Mouse (Mus musculus) forebrain, embryonic 15.5 days (tissue): ENCODE results near the gene Dcaf4. TPM values are rescaled to one million over a fixed set of nuclear protein-coding genes. Genes with fewer than 3 reads are reported as not detected.

ENCODE experiments used
- ATAC-seq: fragments of 200-750 bp; cut with Nextera tagmentation; replicated peaks from 2 replicates; pipeline ENCODE4 v1.8.0; 2017; ENCODE audit warnings: mild to moderate bottlenecking, moderate TSS enrichment, moderate library complexity
- H3K27ac ChIP-seq: fragments of 300-500 bp; sonication (generic); replicated peaks from 2 replicates; pipeline ENCODE4 v1.5.1; 2015; ENCODE audit warnings: mild to moderate bottlenecking, inconsistent platforms
- H3K27me3 ChIP-seq: fragments of 300-500 bp; sonication (generic); 2 replicates; pipeline ENCODE4 v1.6.1; 2015; ENCODE audit warnings: inconsistent platforms
- H3K36me3 ChIP-seq: fragments of 300-500 bp; sonication (generic); 2 replicates; pipeline ENCODE4 v1.6.1; 2015; ENCODE audit warnings: mild to moderate bottlenecking, inconsistent platforms
- H3K4me1 ChIP-seq: fragments of 300-500 bp; sonication (generic); 2 replicates; pipeline ENCODE4 v1.6.1; 2015; ENCODE audit warnings: inconsistent platforms
- H3K4me2 ChIP-seq: fragments of 300-500 bp; sonication (generic); replicated peaks from 2 replicates; pipeline ENCODE4 v1.6.1; 2015; ENCODE audit warnings: mild to moderate bottlenecking, inconsistent platforms
- H3K4me3 ChIP-seq: fragments of 300-500 bp; sonication (generic); 2 replicates; pipeline ENCODE4 v1.5.1; 2015; ENCODE audit warnings: mild to moderate bottlenecking, inconsistent platforms
- H3K9ac ChIP-seq: fragments of 300-500 bp; sonication (generic); replicated peaks from 2 replicates; pipeline ENCODE4 v1.6.1; 2015; ENCODE audit warnings: mild to moderate bottlenecking, inconsistent platforms
- H3K9me3 ChIP-seq: fragments of 300-500 bp; sonication (generic); 2 replicates; pipeline ENCODE4 v1.6.1; 2016; ENCODE audit warnings: inconsistent platforms
- WGBS: fragments of 180-500 bp; shearing (Covaris S2); methylation state at CpG from one replicate; pipeline ENCODE4 v1.1.7; 2015; ENCODE audit warnings: mixed read lengths; 5-methylcytosine and 5-hydroxymethylcytosine counted together
- polyA plus RNA-seq: library from polyadenylated mRNA; unstranded; fragments of >200 nt; fragmentation: Nextera tagmentation; extraction: Ambion mirVana; gene quantifications from 2 replicates; pipeline ENCODE4 v1.2.1, GENCODE M21; 2015

Gene Dcaf4
- polyA plus RNA-seq, 1 experiment from 2014 or later = 47.6 TPM

DNA sequence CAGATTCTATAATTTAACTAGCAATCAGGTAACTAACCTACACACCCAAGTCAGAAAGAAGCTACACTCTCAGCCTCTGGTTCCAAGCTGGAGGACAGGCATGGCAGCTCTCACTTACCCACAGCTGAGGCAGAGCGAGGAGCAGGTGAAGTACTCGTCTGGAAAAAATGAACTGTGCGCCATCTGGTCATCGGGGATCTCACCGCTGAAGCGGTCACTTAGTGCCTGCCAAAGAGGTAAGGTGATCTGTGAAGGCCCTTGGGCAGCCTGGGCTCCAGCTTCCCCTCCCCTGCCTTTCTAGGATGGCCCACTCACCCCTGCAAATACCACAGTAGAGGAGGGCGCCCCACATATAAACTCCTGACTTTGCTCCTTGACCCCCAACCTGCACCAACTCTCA is 38.2 kb downstream of the Dcaf4 start:
- H3K9me3 ChIP-seq = no peaks in the 10 kb centered on the region
- no peaks in the 10 kb centered on the region for H3K4me1 ChIP-seq
- H3K36me3 ChIP-seq = peaks cover 73% of the 10 kb centered on the region
- H3K9ac ChIP-seq = no peak overlapping the region
- H3K4me3 ChIP-seq = no peak overlapping the region
- H3K27ac ChIP-seq = no peak overlapping the region
- no peaks in the 10 kb centered on the region for H3K27me3 ChIP-seq
- WGBS = 94% methylated on average over 7 of the region's 7 CpGs
- H3K4me2 ChIP-seq = no peak overlapping the region
- no peak for ATAC-seq

DNA sequence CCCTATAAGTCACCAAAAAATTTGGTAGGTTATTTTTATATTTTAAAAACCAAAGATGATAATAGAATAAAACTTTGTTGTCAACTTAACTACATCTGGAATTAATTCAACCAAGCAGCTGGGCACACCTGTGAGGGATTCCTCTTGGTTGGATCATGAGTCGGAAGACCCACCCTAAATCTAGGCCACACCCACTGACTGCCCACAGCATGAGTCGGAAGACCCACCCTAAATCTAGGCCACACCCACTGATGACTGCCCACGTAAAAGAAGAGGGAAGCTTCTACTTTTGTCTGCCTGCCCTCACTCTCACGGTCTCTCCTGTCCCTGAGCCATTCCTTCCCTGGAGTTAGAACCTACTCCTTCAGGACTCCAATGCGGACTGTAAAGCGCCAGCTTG is 39.9 kb downstream of the Dcaf4 start:
- Histone ChIP-seq H3K27ac (no peak overlapping the region), H3K9me3 (no peaks in the 10 kb centered on the region), H3K4me1 (no peaks in the 10 kb centered on the region), H3K9ac (no peak overlapping the region), H3K4me2 (no peak overlapping the region), H3K27me3 (no peaks in the 10 kb centered on the region), H3K4me3 (no peak overlapping the region), H3K36me3 (peaks cover 69% of the 10 kb centered on the region)
- ATAC-seq = no peak
- WGBS = 71% methylated on average over 6 of the region's 6 CpGs

DNA sequence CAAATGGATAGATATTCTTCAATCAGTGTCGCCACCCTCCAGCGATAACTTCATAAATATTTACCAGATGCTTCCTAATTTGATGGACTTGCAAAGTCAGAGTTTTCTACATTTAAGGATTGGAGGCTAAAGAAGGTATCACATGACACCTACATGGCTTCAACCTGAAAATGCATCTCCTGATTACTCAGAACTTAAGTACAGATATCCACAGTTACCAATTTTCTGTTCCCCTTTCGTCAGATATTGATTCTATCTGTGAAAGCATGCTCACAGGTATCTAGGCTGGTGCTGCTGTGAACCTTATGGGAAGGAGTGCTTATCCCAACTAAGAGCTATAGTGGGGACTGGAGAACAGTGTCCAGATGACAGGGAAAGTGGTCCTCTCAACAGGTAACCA is 42.3 kb downstream of the Dcaf4 start:
- no peaks in the 10 kb centered on the region for H3K27me3 ChIP-seq
- no peaks in the 10 kb centered on the region for H3K4me1 ChIP-seq
- H3K27ac ChIP-seq = no peak overlapping the region
- no peak for ATAC-seq
- H3K4me3 ChIP-seq = no peak overlapping the region
- H3K9me3 ChIP-seq = no peaks in the 10 kb centered on the region
- WGBS = 90% methylated on average over 3 of the region's 3 CpGs
- no peak overlapping the region for H3K4me2 ChIP-seq
- no peak overlapping the region for H3K9ac ChIP-seq
- H3K36me3 ChIP-seq = peaks cover 65% of the 10 kb centered on the region

DNA sequence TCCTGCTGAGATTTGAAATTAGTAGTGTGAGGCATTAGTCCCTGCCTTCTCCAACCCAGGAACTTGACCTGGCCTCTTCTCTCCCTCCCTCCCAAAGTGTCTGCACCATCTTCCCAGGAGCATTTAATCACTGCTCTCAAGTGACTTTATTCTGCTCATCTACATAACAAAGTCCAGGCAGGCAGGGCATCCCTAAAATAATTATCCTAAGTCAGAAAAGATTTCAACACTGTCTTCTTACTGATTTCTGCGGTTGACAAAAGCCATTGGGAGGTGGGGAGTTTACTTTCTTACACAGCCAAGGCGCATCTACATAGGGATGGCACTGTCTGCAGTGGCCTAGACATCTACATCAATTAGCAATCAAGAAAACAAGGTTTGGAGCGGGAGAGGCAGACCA is 49.6 kb downstream of the Dcaf4 start:
- H3K4me1 ChIP-seq = no peaks in the 10 kb centered on the region
- H3K4me2 ChIP-seq = no peak overlapping the region
- WGBS = 80% methylated on average over 3 of the region's 3 CpGs
- ATAC-seq = no peak
- no peak overlapping the region for H3K9ac ChIP-seq
- no peaks in the 10 kb centered on the region for H3K9me3 ChIP-seq
- H3K36me3 ChIP-seq = peaks cover 66% of the 10 kb centered on the region
- no peak overlapping the region for H3K4me3 ChIP-seq
- H3K27me3 ChIP-seq = no peaks in the 10 kb centered on the region
- no peak overlapping the region for H3K27ac ChIP-seq

DNA sequence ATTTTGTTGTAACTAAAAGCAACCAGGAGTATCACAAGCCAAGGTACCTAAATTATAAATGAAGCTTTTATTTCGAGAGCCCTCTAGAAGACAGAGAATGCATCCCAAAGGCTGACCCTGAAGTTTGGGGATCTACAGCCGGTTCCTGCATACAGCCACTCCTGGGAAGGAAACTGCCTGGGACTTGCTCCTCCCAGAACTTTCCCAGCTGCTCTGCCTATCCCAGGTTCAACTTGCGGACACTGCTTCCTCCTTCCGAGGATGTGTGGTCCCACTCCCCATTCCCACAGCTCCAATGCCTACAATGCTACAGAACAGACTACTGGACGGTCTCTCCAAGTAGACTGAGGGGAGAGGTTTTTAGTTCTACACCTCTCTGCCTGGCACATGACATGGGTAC is 52.5 kb downstream of the Dcaf4 start:
- no peak overlapping the region for H3K4me2 ChIP-seq
- peaks cover 63% of the 10 kb centered on the region for H3K36me3 ChIP-seq
- no peaks in the 10 kb centered on the region for H3K27me3 ChIP-seq
- H3K9ac ChIP-seq = no peak overlapping the region
- ATAC-seq = no peak
- H3K4me3 ChIP-seq = no peak overlapping the region
- no peaks in the 10 kb centered on the region for H3K9me3 ChIP-seq
- 84% methylated on average over 5 of the region's 5 CpGs for whole genome bisulfite sequencing
- H3K4me1 ChIP-seq = no peaks in the 10 kb centered on the region
- H3K27ac ChIP-seq = no peak overlapping the region

DNA sequence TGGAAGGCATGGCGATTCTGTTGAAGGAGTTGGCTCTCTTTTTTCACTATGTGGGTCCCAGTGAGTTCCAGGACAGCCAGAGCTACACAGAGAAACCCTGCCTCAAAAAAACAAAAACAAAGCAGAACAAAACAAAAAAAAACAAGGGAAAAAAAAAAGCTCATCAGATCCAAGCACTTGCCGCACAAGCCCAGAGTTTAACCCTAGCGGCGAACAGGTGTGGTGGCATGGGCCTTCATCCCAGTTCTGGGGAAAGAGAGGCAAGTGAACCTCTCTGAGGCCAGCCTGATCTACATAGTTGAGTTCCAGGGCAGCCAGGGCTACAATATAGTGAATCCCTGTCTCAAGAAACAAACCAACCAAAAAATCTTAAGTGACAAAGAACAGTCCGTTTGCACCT is 57.2 kb downstream of the Dcaf4 start:
- WGBS = 94% methylated on average over 5 of the region's 5 CpGs
- Histone ChIP-seq H3K36me3 (peaks cover 44% of the 10 kb centered on the region), H3K4me1 (no peaks in the 10 kb centered on the region), H3K4me3 (no peak overlapping the region), H3K27ac (no peak overlapping the region), H3K9ac (no peak overlapping the region), H3K9me3 (no peaks in the 10 kb centered on the region), H3K4me2 (no peak overlapping the region), H3K27me3 (no peaks in the 10 kb centered on the region)
- ATAC-seq = no peak

DNA sequence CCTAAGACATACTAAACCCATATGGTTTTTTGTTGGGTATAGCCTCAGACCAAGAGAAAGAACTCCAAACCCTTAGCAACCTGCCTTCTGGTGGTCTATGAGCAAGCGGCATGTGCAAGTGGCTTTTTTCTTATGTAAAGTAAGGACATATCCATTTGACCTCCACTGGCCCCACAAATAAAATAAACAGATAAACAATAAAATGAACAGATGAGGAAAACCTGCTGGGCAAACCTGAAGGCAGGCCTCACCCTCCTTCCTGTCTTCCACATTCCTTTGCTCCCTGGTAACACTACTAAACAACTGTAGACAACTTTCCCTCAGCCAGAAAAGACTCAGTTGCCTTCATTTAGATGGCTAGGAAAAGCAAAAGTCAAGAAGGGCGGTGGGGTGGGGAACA is 58.1 kb downstream of the Dcaf4 start:
- Histone ChIP-seq H3K9ac (no peak overlapping the region), H3K4me1 (no peaks in the 10 kb centered on the region), H3K4me3 (no peak overlapping the region), H3K4me2 (no peak overlapping the region), H3K27me3 (no peaks in the 10 kb centered on the region), H3K9me3 (no peaks in the 10 kb centered on the region), H3K27ac (no peak overlapping the region), H3K36me3 (peaks cover 39% of the 10 kb centered on the region)
- no peak for ATAC-seq
- WGBS = 97% methylated on average over 2 of the region's 2 CpGs

DNA sequence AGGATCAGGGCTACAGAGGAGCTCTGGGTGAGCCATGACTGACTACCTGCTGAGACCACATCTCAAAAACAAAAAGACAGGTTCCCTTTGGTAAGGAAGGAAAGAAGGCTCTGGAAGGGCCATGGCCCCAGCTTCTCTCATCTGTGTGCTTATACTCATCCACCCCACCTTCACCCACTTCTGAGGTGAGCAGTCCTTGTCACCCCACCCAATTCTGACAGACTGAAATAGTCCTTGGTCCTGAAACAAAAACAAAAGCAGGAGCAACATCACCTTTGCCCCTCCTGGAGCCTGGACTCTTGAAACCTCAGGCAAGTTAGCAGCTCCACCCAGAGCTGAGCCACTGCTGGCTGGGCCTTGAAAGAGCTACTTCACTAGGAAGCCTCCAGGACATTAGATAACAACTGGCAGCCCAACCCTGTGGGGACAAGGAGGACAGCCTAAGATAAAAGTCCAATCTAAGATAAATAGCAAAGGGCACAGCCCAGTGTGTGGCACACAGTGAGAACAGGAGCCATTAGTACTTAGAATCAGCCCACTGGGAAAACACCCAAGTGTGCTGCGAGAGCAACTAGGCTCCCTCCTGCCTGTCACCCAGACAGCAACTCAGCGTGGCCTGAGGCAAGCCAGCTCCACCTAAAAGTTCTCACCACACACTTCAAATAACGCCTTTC is 58.8 kb downstream of the Dcaf4 start:
- WGBS = 40% methylated on average over 3 of the region's 3 CpGs
- no peak for ATAC-seq
- Histone ChIP-seq H3K4me2 (no peak overlapping the region), H3K9ac (no peak overlapping the region), H3K4me1 (no peaks in the 10 kb centered on the region), H3K9me3 (no peaks in the 10 kb centered on the region), H3K27ac (no peak overlapping the region), H3K4me3 (no peak overlapping the region), H3K36me3 (peaks cover 42% of the 10 kb centered on the region), H3K27me3 (no peaks in the 10 kb centered on the region)

DNA sequence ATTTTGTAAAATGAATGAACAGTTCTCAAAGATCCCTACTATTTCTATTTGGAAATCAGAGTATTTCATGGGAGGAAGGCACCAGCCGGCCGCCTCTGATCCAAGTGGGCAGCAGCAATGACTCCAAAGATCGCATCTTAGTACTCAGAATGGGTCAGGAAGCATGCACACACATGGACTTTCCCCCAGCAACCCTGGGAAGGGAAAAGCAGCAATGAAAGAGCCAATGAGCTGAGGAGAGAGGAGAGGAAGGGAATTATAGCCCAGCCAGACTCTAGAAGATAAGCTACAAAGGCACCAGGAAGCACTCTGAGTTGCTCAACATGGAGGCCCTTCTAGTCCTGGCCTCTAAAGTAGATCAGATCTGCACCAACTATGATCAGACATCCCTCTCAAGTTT is 60.0 kb downstream of the Dcaf4 start:
- no peaks in the 10 kb centered on the region for H3K4me1 ChIP-seq
- H3K9ac ChIP-seq = no peak overlapping the region
- no peak overlapping the region for H3K27ac ChIP-seq
- H3K4me3 ChIP-seq = no peak overlapping the region
- over 99% methylated on average over 3 of the region's 3 CpGs for WGBS
- H3K27me3 ChIP-seq = no peaks in the 10 kb centered on the region
- H3K36me3 ChIP-seq = peaks cover 33% of the 10 kb centered on the region
- no peaks in the 10 kb centered on the region for H3K9me3 ChIP-seq
- no peak overlapping the region for H3K4me2 ChIP-seq
- no peak for ATAC-seq

DNA sequence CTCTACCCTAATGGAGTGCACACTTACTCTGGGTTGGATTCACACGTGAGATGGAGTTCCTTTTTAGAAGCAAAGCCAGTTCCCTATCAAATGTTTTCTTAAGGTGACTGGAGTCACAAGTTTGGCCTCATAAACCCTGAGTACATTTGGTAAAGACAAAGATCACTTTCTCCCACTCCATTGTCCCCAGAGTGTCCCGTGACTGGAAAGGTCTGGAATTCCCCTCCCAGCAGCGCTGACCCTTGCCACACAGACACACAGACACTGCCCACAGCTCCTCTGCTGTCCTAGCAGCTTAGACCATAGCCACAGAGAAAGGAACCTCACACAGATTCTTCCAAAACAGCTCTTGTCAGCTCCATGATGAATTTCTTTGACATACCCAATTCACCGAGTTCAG is 61.8 kb downstream of the Dcaf4 start:
- H3K36me3 ChIP-seq = peaks cover 36% of the 10 kb centered on the region
- 81% methylated on average over 4 of the region's 4 CpGs for WGBS
- no peak overlapping the region for H3K4me3 ChIP-seq
- H3K27me3 ChIP-seq = no peaks in the 10 kb centered on the region
- no peak overlapping the region for H3K27ac ChIP-seq
- no peak for ATAC-seq
- H3K4me1 ChIP-seq = no peaks in the 10 kb centered on the region
- H3K9ac ChIP-seq = no peak overlapping the region
- no peak overlapping the region for H3K4me2 ChIP-seq
- no peaks in the 10 kb centered on the region for H3K9me3 ChIP-seq

DNA sequence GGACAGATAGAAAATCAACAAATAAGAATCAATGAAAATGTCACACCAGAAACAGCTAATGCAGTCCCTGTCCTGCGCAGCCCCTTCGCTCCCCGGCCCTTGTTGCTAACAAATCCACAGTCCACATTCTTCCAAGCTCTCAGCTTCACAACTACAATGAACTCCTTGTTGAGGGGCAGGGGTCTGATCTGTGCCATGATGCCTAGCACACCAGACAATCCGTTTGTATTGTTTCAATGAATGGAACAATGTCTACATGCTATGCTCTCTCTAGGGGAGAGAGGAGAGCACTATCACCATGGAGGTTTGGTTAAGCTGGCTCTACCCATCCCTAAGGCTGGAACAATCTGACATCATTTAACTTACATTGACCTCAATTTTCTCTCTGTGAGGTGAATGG is 62.5 kb downstream of the Dcaf4 start:
- Histone ChIP-seq H3K27me3 (no peaks in the 10 kb centered on the region), H3K9ac (no peak overlapping the region), H3K4me1 (no peaks in the 10 kb centered on the region), H3K9me3 (no peaks in the 10 kb centered on the region), H3K27ac (no peak overlapping the region), H3K36me3 (peaks cover 34% of the 10 kb centered on the region), H3K4me3 (no peak overlapping the region), H3K4me2 (no peak overlapping the region)
- ATAC-seq = no peak
- WGBS = 86% methylated on average over 4 of the region's 4 CpGs

DNA sequence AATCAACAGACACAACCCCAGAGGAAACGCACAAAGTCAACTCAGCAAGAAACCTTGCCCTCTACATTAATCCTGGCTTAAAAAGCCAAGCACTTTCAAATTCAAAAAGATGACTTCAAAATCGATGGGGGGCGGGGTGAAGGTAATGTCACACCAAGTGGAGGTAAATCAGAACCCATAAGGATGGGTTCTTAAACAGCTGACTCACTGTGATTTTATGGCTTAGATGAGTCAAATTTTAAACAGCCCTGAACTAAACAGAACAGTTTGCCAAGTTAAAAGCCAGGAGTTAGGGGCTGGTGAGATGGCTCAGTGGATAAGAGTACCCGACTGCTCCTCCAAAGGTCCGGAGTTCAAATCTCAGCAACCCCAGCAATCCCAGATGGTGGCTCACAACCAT is 66.4 kb downstream of the Dcaf4 start:
- no peak overlapping the region for H3K4me2 ChIP-seq
- no peak overlapping the region for H3K9ac ChIP-seq
- no peak overlapping the region for H3K27ac ChIP-seq
- no peaks in the 10 kb centered on the region for H3K27me3 ChIP-seq
- H3K4me1 ChIP-seq = 0 out of 2 replicates have a peak, but pooled peaks cover under 1% of the 10 kb centered on the region
- no peaks in the 10 kb centered on the region for H3K9me3 ChIP-seq
- H3K36me3 ChIP-seq = peaks cover 67% of the 10 kb centered on the region
- no peak overlapping the region for H3K4me3 ChIP-seq
- no peak for ATAC-seq
- WGBS = 98% methylated on average over 5 of the region's 5 CpGs
